Mouse (Mus musculus) cortical plate, adult 2 months (tissue): Measurements from ENCODE around the gene Dok5. TPM values are rescaled to one million over a fixed set of nuclear protein-coding genes. Genes with fewer than 3 reads are reported as not detected.

Experiments used
- H3K27ac ChIP-seq: fragments of 200-500 bp; 2 replicates; pipeline ENCODE4 v1.5.1; 2012; ENCODE audit warnings: low read length, control low read depth, inconsistent platforms; ENCODE audit not compliant: insufficient read depth
- H3K4me1 ChIP-seq: fragments of 200-500 bp; 2 replicates; pipeline ENCODE4 v1.6.1; 2011; ENCODE audit warnings: low read length; ENCODE audit not compliant: control insufficient read depth, insufficient read depth
- H3K4me3 ChIP-seq: fragments of 200-500 bp; 2 replicates; pipeline ENCODE4 v1.5.1; 2011; ENCODE audit warnings: mild to moderate bottlenecking, low read length, control low read depth; ENCODE audit not compliant: insufficient read depth
- CTCF ChIP-seq: fragments of 200-500 bp; IDR thresholded peaks from 2 replicates; pipeline ENCODE4 v1.5.1; 2011; ENCODE audit warnings: mild to moderate bottlenecking, control low read depth, low read length; ENCODE audit not compliant: insufficient read depth; ENCODE audit errors: extremely low read depth
- POLR2A ChIP-seq: fragments of 200-500 bp; IDR thresholded peaks from 2 replicates; pipeline ENCODE4 v1.6.1; 2011; ENCODE audit warnings: mild to moderate bottlenecking, low read length, control low read depth; ENCODE audit not compliant: insufficient read depth; ENCODE audit errors: extremely low read depth
- polyA plus RNA-seq: library from polyadenylated mRNA; depleted of rRNA; stranded (reverse); fragments of >200 nt; gene quantifications from 2 replicates; pipeline ENCODE4 v1.2.3, GENCODE M21; 2012; rRNA removed

The Dok5 gene
- polyA plus RNA-seq, 1 experiment: 32.9 TPM

GRCm38 (mm10) chr2:170902204-170903028 lies 170.8 kb downstream of the Dok5 start:
- Histone ChIP-seq H3K4me3 (no peak overlapping the region), H3K27ac (no peak overlapping the region), H3K4me1 (no peaks in the 10 kb centered on the region)
- TF ChIP-seq POLR2A (no peak), CTCF (no peak)

GRCm38 (mm10) chr2:170903029-170903306 lies 171.4 kb downstream of the Dok5 start:
- Histone ChIP-seq H3K27ac (no peak overlapping the region), H3K4me1 (no peaks in the 10 kb centered on the region), H3K4me3 (no peak overlapping the region)
- no peak for TF ChIP-seq POLR2A
- no peak for TF ChIP-seq CTCF

- H3K4me3 ChIP-seq: no peak overlapping the region
- TF ChIP-seq CTCF (no peak), POLR2A (no peak)
- H3K4me1 ChIP-seq: no peaks in the 10 kb centered on the region
- no peak overlapping the region for H3K27ac ChIP-seq
Measured at GRCm38 (mm10) chr2:170903367-170903766, 171.8 kb downstream of the Dok5 start.

- no peaks in the 10 kb centered on the region for H3K4me1 ChIP-seq
- TF ChIP-seq CTCF: peak; percentile 35; the same call in 1 of the 2 replicates
- TF ChIP-seq POLR2A: no peak
- H3K4me3 ChIP-seq: no peak overlapping the region
- H3K27ac ChIP-seq: no peak overlapping the region
Measured at GRCm38 (mm10) chr2:170912589-170913223, 181.1 kb downstream of the Dok5 start.

GRCm38 (mm10) chr2:170913863-170914262 lies 182.3 kb downstream of the Dok5 start:
- no peak overlapping the region for H3K27ac ChIP-seq
- no peaks in the 10 kb centered on the region for H3K4me1 ChIP-seq
- no peak overlapping the region for H3K4me3 ChIP-seq
- TF ChIP-seq POLR2A (no peak), CTCF (no peak)

- TF ChIP-seq CTCF (no peak), POLR2A (no peak)
- Histone ChIP-seq H3K4me1 (no peaks in the 10 kb centered on the region), H3K4me3 (no peak overlapping the region), H3K27ac (no peak overlapping the region)
Measured at GRCm38 (mm10) chr2:170915646-170916045, 184.0 kb downstream of the Dok5 start.

- TF ChIP-seq POLR2A (no peak), CTCF (no peak)
- H3K4me3 ChIP-seq: no peak overlapping the region
- no peak overlapping the region for H3K27ac ChIP-seq
- peaks cover 2% of the 10 kb centered on the region; the same call in 1 of the 2 replicates for H3K4me1 ChIP-seq
Measured at GRCm38 (mm10) chr2:170922260-170922659, 190.7 kb downstream of the Dok5 start.

GRCm38 (mm10) chr2:170924131-170924530 lies 192.5 kb downstream of the Dok5 start:
- H3K4me3 ChIP-seq: no peak overlapping the region
- no peak overlapping the region for H3K27ac ChIP-seq
- H3K4me1 ChIP-seq: peaks cover 2% of the 10 kb centered on the region; the same call in 1 of the 2 replicates
- TF ChIP-seq CTCF (no peak), POLR2A (no peak)

GRCm38 (mm10) chr2:170926237-170926636 lies 194.6 kb downstream of the Dok5 start:
- TF ChIP-seq CTCF (no peak), POLR2A (no peak)
- H3K27ac ChIP-seq: no peak overlapping the region
- H3K4me3 ChIP-seq: no peak overlapping the region
- peaks cover 2% of the 10 kb centered on the region; the same call in 1 of the 2 replicates for H3K4me1 ChIP-seq

Other genes starting within 250 kb of the Dok5 start
- gene Pfdn4, start 235.4 kb upstream of the Dok5 start, polyA plus RNA-seq: 29.4 and 33.2 TPM in 2 replicates
- gene Cyp24a1, start 234.7 kb upstream of the Dok5 start, polyA plus RNA-seq: 0.08 and 0.15 TPM in 2 replicates
- not detected in 2 replicates for gene 4930470P17Rik, start 129.8 kb upstream of the Dok5 start, polyA plus RNA-seq